Mouse (Mus musculus) fibroblast of lung, adult 2 months (primary cell): ENCODE measurements around the gene Ankfn1.

Experiments
- DNase-seq: peaks from one replicate; pipeline ENCODE4 v3.0.0-alpha.2; 2011; ENCODE audit warnings: low read depth

Ankfn1 gene

DNA sequence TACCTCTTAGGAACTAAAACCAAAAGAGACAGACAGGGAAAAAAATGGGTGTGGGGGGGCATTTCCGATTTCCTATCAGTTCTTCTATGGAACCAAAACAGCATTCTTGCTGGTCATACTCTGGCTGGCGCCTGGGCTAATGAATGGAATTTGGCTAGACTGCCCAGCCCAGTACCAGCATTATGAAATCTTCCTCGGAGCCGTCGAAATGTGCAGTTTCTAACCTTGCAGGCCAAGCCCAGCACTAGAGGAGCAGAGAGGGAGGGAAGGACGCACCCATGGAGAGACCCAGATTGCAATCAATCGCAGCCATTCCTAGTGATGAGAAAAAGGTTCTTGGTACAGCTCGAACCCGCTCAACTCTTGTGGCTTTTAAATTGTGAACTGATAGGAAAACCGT, 315.2 kb downstream of the Ankfn1 start:
- DNase-seq, result peak; percentile 49

DNA sequence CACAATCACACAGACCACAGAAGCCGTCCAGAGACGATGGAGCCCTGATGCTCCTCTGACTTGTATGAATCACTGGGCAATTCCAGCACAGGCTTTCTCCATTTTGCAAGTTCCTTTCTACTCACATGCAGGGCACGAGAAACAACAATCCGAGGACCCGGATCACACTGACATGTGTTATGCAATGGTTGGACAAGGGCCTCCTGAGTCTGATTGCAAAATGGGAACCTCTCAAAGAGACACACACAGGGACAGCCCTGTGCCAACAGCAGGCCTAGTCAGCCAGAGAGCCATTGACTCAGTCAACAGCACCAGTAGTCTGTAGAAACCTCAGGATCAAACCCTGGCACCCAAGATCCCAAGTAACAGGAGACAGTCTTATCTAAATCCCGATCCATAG, 318.0 kb downstream of the Ankfn1 start:
- peak; percentile 84 for DNase-seq

DNA sequence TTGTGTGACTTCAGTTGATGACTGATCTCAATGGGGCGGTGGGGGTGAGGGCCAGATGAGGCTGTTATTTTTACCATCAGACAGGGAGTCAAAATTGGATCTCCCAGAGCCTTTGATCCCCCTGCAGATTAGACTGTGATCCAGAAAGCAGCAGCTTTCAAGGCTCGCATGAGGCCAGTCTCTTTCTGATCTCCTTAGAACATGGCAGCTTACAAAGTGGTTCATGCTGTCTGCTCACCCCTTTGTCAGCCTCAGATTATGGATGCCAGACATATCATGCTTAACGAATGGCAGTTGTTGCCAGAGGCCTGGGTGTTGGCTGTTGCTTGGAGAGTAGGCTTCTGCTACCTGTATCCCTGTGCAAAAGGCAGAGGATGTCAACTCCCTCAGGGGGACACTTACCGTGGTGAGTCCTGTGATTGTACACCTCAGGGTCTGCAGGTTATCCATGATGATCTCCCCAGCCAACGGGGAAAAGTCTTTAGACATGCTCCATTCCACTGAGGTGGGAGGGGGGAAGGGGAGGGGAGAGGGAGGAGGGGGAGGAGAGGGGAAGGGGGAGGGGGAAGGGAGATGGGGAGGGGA, 321.7 kb downstream of the Ankfn1 start:
- DNase-seq, result no peak

DNA sequence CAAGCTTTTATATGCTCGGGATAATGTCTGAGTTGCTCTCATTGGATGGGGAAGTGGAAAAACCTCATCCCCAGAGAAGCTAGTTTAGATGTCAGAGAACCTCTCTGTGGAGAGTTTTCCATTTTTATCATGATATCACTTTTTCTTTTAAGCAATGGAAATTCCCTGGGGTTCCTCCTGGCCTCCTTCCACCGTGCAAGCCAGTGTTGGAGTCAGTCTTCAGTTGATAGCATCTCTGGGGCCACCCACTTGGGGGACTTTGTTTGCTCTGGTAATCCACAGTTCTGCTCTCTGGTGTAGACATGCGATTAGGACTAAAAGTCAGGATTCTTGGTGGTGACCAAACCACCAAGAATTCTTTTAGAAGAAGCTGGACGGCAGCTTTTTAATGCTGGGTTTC, 322.8 kb downstream of the Ankfn1 start:
- no peak for DNase-seq

DNA sequence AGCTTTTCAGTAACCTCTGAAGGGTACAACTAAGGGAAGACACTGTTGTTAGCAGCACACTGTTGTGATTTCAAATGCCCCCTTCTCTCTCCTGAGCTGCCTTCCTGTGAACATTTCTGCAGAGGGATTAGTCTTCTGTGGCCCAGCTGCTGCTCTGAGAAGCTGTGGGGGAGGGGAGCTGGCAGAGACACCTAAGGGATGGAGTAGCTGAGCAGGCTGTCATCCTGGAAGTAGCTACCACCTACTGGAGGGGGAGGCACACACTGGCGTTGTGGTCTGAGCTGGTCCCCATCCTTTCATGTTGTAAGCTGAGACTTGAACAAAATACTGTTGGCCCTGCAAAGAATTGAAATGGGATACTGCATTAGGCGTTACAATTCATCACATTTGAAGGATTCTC, 324.6 kb downstream of the Ankfn1 start:
- DNase-seq, result no peak

DNA sequence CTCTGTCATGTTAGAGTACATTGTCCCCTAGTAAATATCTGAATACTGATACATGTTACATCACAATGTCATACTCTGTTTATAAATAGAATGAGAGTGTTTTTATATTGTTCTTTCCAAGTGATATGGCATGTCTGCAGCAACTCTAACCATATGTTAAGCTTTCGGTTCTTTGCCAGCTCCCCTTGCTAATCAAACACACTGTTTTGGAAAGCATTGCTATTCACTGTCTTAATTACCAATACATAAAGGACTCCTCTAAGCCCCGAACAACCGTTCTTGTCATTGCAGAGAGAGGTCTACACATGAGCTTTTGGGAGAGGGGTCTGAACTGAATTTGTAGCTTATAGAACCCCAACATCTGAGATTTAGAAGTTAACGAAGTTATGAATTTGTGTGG, 327.0 kb downstream of the Ankfn1 start:
- no peak for DNase-seq

DNA sequence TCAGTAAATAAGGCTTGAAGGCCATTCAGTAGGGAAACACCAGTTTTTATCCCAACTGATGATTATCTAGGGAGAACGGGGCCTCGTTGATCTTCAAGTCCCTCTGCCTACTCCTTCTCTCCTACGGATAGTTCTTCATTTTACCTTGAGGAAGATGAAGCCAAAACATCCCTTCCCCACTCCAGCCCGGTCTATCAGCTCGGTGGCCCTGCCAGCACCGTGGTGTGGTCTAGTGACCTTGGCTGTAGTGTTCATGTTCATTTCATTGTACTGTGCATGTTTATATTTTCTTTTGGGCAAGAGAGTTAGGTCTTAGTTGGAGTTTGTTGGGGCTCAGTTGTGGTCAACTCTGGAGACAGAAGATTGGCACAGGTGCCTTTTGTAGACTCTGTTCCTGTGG, 328.5 kb downstream of the Ankfn1 start:
- no peak for DNase-seq

DNA sequence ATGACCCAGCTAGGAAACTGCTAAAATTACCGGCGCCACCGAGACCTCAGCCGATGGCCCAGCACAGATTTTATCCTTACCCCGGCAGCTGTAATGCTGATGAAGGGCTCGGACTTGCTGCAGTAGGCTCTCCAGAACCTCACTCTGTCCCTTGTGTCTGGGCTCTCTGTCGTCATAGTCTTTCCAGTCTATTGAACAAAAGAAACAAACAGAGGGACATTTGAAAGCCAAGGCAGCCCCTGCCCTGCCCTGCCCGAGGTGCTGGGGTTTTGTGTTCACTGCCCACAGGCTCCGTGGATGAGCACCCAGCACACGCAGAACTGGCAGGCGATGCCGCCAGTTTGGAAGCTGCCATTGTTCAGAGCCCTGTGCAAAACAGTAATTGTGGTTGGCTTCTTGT, 330.0 kb downstream of the Ankfn1 start:
- no peak for DNase-seq

DNA sequence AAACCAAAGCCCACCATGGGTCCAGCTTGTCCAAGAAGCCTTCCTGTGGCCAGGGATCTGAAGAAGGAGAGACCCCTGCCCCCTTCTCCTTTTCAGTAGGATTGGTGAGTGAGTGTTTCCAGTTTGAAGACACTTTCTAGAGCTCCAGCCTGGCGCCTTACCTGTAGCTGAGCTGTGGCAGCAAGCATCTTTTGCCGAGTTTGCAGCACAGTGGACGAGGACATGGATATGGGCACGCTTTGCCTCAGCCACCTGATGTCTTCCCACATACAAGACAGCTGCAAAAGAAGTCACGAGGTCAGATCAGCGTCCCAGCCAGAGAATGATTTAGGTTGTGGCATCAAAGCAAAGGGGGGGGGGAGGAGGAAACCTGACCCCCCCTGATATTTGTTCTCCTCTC, 336.9 kb downstream of the Ankfn1 start:
- no peak for DNase-seq

DNA sequence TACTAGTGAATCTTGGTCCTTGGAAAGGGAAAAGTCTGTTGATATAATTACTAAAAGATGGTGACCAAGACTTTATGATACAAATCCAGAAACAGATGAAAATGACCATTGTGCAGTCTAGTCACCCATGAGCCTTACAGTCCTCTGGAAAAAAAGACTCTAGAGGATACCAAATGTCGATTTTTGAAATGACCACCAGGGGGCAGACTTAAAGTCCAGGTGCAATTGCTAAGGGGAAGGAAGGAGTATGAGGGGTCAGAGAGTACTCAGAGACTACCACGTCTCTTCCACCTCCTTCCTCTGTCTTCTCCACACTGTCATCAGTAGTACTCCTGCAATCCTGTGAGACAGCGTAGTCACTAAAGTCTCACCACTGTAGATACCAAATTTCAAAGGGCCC, 353.1 kb downstream of the Ankfn1 start:
- DNase-seq, result no peak

DNA sequence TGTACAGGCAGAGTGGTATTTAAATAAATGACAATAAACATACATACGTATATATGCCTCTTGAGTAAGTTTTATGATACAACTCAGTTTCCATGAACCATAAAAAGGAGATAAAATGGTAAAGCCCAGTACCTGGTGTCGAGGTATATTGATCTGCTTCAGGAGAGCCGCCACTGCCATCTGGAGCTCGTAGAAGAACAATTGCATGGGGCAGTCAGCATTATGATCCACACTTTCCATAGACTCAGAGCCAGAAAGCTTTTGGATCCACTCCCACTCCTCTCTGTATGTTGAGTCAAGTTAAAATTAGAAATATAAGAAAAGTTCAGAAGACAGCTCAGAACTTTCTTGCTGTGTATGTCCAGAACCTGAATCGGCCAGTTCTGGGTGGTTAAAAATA, 354.8 kb downstream of the Ankfn1 start:
- DNase-seq, result no peak

DNA sequence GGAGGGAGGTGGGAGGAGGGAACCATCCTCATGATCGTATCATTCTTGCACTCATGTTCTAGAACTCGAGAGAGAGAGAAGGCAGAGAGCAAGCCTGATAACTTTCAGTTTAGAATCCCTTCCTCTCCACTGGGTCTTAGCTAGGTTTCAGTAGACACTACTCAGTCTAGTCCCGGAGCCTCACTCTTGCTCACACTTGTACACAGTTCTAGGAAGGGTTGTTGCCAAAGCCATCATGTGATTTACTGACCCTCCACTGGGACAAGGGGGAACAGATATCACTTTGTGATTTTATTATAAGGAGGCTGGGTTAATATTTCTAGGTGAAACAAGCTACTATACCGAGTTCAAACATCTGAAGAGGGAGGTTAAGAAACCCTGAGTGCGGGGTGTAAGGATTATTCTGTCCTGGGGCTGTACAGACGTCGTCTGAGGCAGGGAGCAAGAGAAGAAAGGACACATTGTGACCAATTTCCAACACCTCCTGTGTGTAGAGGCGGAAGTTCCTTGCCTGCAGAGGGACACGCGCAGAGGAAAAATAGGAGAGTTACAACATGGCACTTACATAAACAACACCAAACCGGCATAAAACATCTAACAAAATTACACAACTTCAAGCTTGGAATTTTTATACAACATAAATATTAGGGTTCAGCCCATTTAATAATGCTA, 356.6 kb downstream of the Ankfn1 start:
- no peak for DNase-seq

DNA sequence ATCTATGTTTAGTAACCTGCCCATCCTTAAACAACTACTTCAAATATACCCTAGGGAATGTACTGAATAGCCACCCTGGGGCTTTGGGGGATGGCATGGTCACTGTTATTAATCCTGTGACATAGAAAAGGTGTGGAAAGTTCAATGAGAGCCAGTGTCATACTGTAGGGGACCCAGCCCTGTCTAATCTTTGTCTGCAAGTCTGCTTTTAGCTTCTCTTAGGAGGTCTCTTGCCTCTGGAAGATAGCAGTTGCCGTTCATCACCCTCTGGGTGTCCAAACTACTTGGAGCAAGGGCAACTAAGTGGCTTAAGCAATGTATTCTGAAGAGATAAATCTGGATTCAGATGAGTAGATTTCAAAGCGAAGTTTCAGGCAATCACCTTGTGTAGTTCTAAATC, 357.6 kb downstream of the Ankfn1 start:
- no peak for DNase-seq

DNA sequence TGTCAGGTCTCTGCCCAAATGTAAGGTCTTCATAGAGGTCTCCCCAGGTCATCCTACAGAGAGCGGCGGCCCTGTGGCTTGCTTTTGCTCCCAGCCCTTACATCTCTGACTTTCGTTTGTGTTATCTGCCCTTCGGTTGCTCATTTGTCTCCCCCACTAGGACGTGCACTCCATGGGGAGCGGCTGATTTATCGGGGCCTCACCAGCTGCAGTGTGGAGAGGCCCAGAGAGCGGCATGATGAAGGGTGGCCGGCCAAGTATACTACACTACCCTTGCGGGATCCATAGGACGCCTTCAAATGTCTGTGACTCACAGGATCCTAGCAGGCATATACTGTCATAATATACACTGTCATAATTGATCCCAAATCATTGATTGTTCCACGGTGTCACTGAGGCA, 358.8 kb downstream of the Ankfn1 start:
- no peak for DNase-seq

DNA sequence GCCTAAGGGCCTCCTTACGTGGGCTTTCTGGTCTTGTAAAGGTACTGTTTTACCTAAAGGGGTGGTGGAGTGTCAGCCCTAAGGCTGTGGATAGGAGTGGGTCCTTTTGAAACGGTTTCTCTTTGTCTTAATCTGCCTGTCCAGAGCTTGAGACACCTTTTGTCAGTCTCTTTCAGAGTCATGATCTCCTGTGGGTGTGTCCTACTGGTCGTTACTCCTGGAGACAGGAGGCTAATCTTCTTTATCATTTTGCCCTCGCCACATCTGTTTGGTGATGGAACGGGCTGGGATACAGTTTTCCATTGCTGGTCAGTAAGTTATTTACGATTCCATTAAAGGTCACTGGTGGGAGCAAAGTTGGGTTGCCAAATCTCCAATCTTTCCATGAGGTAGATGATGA, 360.7 kb downstream of the Ankfn1 start:
- DNase-seq, result no peak

DNA sequence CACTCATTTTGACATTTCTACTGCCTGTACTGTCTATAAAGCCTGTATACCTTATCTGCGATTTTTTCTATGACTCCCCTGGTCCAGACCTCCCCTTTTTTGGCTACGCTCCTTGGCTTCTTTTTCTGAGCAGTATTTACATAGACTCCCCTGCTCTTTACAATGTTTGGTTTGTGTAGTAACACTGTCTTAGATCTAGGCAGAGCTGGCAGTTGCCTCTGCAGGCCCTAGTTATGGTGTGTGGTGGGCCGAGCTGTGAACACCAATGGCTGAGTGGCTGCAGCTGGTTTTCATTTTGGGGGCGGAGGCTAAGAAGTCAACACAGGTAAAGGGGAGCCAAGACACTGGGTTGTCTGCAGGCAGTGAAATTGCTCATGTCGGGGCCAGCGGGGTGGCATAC, 368.7 kb downstream of the Ankfn1 start:
- DNase-seq, result no peak

DNA sequence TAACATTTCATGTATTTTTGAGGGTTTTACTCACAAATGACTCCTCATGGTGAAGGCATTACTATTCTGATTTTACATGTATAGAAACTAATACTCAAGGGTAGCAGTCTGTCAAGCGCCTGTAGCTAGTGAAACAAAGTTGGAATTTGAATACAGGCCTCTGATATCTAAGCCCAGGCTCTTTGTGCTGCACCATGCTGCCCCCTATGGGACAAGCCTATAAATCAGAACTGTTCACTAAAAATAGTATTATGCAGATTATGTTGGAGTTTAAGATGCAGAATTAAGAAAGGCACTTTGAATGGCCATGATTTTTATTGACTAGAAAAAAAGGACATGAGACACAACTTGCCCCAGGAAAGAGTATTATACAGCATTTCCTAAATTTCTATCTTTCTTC, 373.0 kb downstream of the Ankfn1 start:
- DNase-seq, result no peak

DNA sequence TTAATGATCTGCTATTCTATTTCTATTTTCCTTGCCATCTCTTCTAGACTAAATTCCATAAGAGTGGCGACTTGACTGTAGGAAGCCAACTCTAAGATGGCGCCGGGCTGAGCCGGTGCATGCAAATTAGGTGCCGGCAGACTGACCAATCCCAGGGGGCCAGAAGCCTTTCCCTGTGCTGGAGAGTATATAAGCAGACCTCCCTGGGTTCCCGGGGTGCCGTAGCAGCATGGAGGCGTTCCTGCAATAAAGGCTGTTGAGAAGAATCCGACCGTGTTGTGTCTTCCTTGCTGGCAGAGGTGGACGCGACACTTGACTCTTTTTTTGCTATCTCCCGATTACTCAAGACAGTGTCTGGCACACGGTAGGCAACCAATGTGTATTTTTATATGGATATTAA, 374.0 kb downstream of the Ankfn1 start:
- DNase-seq, result no peak

DNA sequence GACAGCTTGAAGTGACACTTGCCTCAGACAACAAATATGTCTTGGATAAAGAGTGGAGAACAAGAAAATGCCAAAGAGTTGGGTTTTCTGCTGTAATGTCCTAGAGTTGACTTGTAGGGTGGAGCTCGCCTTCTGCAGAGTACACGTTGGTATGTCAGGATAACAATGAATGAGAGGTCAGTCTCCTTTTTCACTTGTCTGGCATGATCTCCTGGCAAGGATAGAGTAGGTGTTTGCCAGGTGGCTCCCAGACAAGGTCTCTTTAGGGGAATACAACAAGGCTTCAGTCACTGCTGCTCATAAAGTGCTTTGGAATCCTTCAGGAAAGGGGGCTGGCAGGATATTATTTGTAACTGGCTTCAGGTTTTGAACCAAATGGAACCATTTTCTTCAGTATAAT, 388.6 kb downstream of the Ankfn1 start:
- no peak for DNase-seq

DNA sequence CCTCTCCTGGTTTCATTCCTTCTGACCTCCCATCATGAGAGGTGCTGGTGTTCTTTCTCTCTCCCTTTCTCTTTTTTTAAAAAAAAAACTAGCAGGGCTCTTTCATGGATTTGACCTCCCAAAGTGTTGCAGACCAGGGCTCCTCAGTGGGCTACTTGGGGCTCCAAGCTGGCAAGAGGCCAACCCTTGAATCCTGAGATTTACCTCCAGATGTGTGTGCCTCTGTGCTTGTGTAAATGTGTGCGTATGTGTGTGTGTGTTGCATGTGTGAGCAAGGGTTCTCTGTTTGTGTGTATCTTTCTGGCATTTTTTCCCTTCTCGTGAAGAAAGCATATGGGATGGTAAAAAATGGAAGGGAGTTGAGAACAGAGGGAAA, 394.8 kb downstream of the Ankfn1 start:
- DNase-seq, result no peak

DNA sequence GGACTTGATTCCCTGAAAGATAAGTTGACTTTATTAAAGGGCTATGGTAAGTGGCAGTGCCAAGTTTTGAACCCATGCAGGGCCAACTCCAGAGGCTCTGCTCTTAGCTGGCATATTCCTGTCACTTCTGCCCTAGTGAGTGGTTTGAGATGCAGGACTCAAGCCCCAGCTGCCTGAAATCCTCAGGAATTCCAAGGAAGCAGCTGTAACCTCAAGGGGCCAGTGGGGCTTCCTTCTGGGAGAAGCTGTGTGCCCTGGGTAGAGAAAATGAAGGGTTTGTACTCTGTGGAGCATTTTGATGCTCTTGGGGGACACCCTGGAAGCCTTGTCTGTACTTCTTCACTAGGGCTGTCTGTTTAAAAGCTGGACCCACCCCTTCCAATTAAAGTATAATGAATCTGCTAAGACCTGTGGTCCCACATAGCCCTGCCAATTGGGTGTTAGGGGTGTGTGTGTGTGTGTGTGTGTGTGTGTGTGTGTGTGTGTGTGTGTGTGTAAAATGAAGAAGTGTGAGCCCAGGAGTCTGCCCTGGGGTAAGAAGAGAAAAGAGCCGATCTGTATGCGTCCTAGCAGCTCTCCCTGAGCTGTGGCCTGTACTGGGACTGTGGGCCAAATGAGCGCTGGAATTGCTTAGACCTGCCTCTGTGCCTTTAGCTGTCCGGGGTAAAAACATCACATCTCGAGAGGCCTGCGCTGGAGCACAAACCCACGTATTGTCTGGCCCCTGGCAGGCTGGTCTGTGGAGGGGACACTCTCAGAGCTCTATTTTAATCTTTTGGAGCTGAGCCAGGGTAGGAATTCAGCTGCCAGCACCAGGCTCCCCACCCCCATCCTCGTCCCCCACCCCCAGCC, 395.4 kb downstream of the Ankfn1 start:
- DNase-seq, result no peak

DNA sequence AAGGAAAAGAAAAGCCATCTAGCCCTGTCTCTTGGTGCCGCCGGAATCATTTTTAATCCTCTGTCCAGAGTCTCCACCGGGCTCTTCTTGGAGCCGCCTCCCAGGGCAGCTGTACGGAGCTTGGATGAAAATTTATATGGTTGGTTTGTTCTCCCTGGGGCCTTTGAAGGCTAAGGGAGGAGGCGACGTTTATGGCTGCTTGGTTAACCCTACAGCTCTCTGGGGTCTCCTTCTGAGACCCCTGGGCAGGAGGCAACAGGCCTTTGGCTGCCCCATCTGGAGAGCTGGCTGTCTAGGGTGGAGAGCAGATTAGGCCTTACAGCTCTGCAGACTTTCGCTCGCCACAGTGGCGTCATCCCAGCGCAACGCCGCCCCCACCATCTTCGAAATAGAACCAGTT, 406.5 kb downstream of the Ankfn1 start:
- DNase-seq, result no peak

DNA sequence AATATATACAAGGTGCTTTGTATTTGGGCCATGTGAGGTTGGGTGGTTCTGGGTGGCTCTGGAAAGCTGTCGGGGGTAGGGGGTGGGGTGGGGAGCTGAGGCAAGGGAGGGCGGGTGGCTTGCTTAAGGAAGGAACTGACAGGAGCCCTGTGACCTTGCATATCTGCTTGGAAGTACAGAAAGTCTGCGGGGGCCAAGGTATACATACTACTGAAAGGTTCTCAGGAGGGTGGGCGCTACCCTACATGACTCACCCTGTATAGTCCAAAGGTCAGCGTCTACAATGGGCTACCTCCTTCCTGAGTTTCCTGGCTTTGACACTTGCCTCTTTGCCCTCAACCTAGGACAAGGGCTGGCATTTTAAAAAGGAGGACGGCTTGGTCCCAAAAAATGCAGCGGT, 407.1 kb downstream of the Ankfn1 start:
- DNase-seq, result no peak

DNA sequence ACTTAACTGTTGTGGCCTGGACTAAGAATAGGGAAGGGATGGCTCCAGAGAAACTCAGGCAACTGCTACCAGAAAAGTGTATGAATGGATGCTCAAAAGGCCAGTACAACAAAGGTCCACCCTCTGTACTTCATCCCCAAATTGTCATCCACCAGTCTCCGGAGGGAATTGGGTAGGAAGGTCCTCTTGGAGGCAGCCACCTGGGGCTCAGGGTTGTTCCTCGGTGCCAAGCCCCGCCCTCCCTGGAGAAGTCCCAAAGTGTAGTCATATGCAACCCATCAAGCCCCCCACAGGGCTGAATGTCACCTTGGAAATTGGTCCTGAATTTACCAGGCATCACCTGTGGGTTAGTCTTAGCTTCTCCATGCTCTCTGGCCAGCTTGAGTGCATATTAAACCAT, 413.5 kb downstream of the Ankfn1 start:
- no peak for DNase-seq
